Mouse (Mus musculus): Measurements from ENCODE around the gene Alad. TPM values are rescaled to one million over a fixed set of nuclear protein-coding genes. Genes with fewer than 3 reads are reported as not detected.

Alad gene
- total and polyA plus RNA-seq, 2 experiments from 2014 or later: 37.6 to 74.9 TPM

DNA sequence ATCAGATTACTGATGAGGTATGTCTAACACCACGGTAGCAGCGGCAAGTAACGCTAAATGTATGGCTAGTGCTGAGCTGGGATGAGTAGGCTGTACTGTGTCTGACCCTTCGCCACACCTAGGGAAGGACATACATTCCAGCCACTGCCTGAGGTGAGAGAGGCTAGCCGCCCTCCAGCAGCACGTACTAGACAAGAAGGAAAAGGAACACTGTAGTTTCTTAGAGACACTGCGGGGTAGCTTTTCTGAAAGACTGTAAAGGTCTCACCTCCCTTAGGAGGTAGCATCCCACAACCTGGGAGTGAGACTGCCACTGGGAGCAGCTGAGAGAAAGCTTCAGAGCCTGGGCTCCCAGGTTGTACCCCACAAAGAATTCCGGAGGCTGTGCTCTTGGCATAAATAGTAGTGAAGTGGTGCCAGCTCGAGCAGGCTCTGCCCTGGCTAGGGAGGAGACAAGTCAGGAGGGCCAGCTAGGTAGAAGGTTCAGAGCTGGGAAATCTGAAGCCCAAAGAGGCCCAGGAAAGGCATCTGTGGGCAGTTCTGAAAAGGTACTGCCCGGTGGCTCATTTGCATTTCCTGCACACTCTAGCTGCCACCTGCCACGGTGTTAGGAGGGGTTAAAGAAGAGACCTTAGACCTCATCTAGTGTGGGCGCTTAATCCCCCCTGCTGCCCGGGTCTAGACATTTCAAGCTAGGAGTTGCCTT is 1.1 kb downstream of the Alad start:
- peak overlapping the region; percentile 59 for H3K4me3 ChIP-seq (ENCODE audit: low read depth, low read length)
- ATAC-seq (no peak), DNase-seq (no peak)
- peaks cover 7% of the 10 kb centered on the region; the same call in 1 of the 2 replicates for H3K4me1 ChIP-seq (ENCODE audit: insufficient read depth)
- 0 out of 2 replicates have a peak overlapping the region, but pooled peaks have one; percentile 9 for H3K27ac ChIP-seq (ENCODE audit: low read depth, low read length)
- peak overlapping the region; percentile 72 for H3K4me2 ChIP-seq (ENCODE audit: low read depth)
- 49% methylated on average over 13 of the region's 13 CpGs for WGBS
- no peaks in the 10 kb centered on the region for H3K27me3 ChIP-seq (ENCODE audit: insufficient read depth, low read length)
- H3K9ac ChIP-seq: peak overlapping the region; percentile 68; the same call in 1 of the 2 replicates
- H3K9me3 ChIP-seq (ENCODE audit: low read length): no peaks in the 10 kb centered on the region
- no peak for TF ChIP-seq CTCF (IDR thresholded peaks at IDR 0.05; ENCODE audit: low read depth)
- H3K36me3 ChIP-seq (ENCODE audit: insufficient read depth): peaks cover under 1% of the 10 kb centered on the region; the same call in 1 of the 2 replicates

- Histone ChIP-seq H3K4me3 (ENCODE audit: low read depth, low read length) (no peak overlapping the region), H3K4me2 (ENCODE audit: low read depth) (no peak overlapping the region), H3K27me3 (ENCODE audit: insufficient read depth, low read length) (no peaks in the 10 kb centered on the region), H3K9me3 (ENCODE audit: low read length) (no peaks in the 10 kb centered on the region), H3K9ac (no peak overlapping the region), H3K27ac (ENCODE audit: low read depth, low read length) (no peak overlapping the region), H3K36me3 (ENCODE audit: insufficient read depth) (peaks cover 8% of the 10 kb centered on the region), H3K4me1 (ENCODE audit: insufficient read depth) (peaks cover 7% of the 10 kb centered on the region; the same call in 1 of the 2 replicates)
- 77% methylated on average over 10 of the region's 10 CpGs for WGBS
- DNase-seq (no peak), ATAC-seq (no peak)
- no peak for TF ChIP-seq CTCF (IDR thresholded peaks at IDR 0.05; ENCODE audit: low read depth)
These were observed 1.9 kb downstream of the Alad start for GRCm38 (mm10) chr4:62517538-62518415.

DNA sequence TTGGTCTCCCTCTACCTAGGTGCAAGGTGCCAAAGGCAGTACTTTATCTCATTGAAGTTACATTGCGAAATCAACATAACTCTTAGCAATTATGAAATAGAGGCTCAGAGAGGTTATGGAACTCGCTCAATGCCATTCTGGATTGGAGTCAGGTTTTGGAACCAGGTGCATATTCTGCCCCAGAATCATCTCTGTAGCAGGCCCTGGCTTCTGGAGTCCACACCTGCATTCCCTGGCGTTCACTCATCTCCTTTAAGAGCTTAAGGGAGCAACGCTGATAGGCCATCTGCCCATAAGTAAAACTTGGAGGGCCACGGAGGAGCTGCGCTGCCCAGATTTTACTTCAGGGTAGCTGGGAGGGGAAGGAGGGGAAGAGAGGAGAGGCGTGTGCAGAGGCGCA is 2.7 kb downstream of the Alad start:
- no peak for ATAC-seq
- WGBS: 91% methylated on average over 8 of the region's 8 CpGs
- no peak for DNase-seq
- H3K4me1 ChIP-seq (ENCODE audit: insufficient read depth): peaks cover 7% of the 10 kb centered on the region; the same call in 1 of the 2 replicates
- H3K27me3 ChIP-seq (ENCODE audit: insufficient read depth, low read length): no peaks in the 10 kb centered on the region
- no peaks in the 10 kb centered on the region for H3K9me3 ChIP-seq (ENCODE audit: low read length)
- H3K4me3 ChIP-seq (ENCODE audit: low read depth, low read length): no peak overlapping the region
- H3K4me2 ChIP-seq (ENCODE audit: low read depth): no peak overlapping the region
- H3K9ac ChIP-seq: no peak overlapping the region
- H3K36me3 ChIP-seq (ENCODE audit: insufficient read depth): peaks cover 16% of the 10 kb centered on the region
- TF ChIP-seq CTCF (IDR thresholded peaks at IDR 0.05; ENCODE audit: low read depth): no peak
- no peak overlapping the region for H3K27ac ChIP-seq (ENCODE audit: low read depth, low read length)

- Histone ChIP-seq H3K4me3 (ENCODE audit: low read depth, low read length) (no peak overlapping the region), H3K4me1 (ENCODE audit: insufficient read depth) (peaks cover 7% of the 10 kb centered on the region; the same call in 1 of the 2 replicates), H3K4me2 (ENCODE audit: low read depth) (no peak overlapping the region), H3K27ac (ENCODE audit: low read depth, low read length) (no peak overlapping the region), H3K9ac (no peak overlapping the region), H3K27me3 (ENCODE audit: insufficient read depth, low read length) (no peaks in the 10 kb centered on the region), H3K9me3 (ENCODE audit: low read length) (no peaks in the 10 kb centered on the region), H3K36me3 (ENCODE audit: insufficient read depth) (peaks cover 20% of the 10 kb centered on the region)
- DNase-seq (no peak), ATAC-seq (no peak)
- TF ChIP-seq CTCF (IDR thresholded peaks at IDR 0.05; ENCODE audit: low read depth): no peak
- WGBS: 77% methylated on average over 1 of the region's 1 CpGs
These were observed 3.1 kb downstream of the Alad start for GRCm38 (mm10) chr4:62516579-62516978.

GRCm38 (mm10) chr4:62516079-62516478 is 3.6 kb downstream of the Alad start:
- H3K4me3 ChIP-seq (ENCODE audit: low read depth, low read length): no peak overlapping the region
- no peaks in the 10 kb centered on the region for H3K9me3 ChIP-seq (ENCODE audit: low read length)
- H3K9ac ChIP-seq: no peak overlapping the region
- no peak overlapping the region for H3K27ac ChIP-seq (ENCODE audit: low read depth, low read length)
- DNase-seq: no peak
- no peak for ATAC-seq
- no peak overlapping the region for H3K4me2 ChIP-seq (ENCODE audit: low read depth)
- H3K36me3 ChIP-seq (ENCODE audit: insufficient read depth): peaks cover 25% of the 10 kb centered on the region
- H3K4me1 ChIP-seq (ENCODE audit: insufficient read depth): peaks cover 7% of the 10 kb centered on the region; the same call in 1 of the 2 replicates
- WGBS: 60% methylated on average over 2 of the region's 2 CpGs
- TF ChIP-seq CTCF (IDR thresholded peaks at IDR 0.05; ENCODE audit: low read depth): no peak
- no peaks in the 10 kb centered on the region for H3K27me3 ChIP-seq (ENCODE audit: insufficient read depth, low read length)

DNA sequence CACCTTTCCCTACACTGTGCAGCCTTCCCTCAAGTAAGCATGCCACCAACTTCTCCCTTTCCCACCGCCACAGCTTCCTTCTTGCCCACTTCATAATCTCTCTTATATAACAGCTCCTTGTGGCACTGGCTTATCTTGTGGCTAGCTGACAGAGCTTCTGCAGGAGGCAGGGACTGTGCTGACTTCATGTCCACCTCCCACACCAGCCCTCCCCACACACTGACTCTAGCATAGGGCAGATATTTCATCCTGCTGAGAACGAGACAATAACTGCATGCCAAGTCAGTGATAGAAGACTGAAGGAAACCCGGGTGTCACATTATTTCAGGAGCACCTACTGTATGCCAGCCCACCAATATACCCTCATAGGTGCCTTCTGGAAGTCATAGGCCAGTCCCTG is 4.2 kb downstream of the Alad start:
- Histone ChIP-seq H3K27me3 (ENCODE audit: insufficient read depth, low read length) (no peaks in the 10 kb centered on the region), H3K4me1 (ENCODE audit: insufficient read depth) (peaks cover 7% of the 10 kb centered on the region; the same call in 1 of the 2 replicates), H3K4me3 (ENCODE audit: low read depth, low read length) (no peak overlapping the region), H3K9me3 (ENCODE audit: low read length) (no peaks in the 10 kb centered on the region), H3K36me3 (ENCODE audit: insufficient read depth) (peaks cover 30% of the 10 kb centered on the region), H3K4me2 (ENCODE audit: low read depth) (no peak overlapping the region), H3K9ac (no peak overlapping the region), H3K27ac (ENCODE audit: low read depth, low read length) (no peak overlapping the region)
- WGBS: 87% methylated on average over 3 of the region's 3 CpGs
- DNase-seq (no peak), ATAC-seq (no peak)
- no peak for TF ChIP-seq CTCF (IDR thresholded peaks at IDR 0.05; ENCODE audit: low read depth)

- Histone ChIP-seq H3K27ac (ENCODE audit: low read depth, low read length) (no peak overlapping the region), H3K9ac (no peak overlapping the region), H3K4me1 (ENCODE audit: insufficient read depth) (peaks cover 7% of the 10 kb centered on the region; the same call in 1 of the 2 replicates), H3K27me3 (ENCODE audit: insufficient read depth, low read length) (no peaks in the 10 kb centered on the region), H3K4me2 (ENCODE audit: low read depth) (no peak overlapping the region), H3K4me3 (ENCODE audit: low read depth, low read length) (no peak overlapping the region), H3K36me3 (ENCODE audit: insufficient read depth) (peaks cover 35% of the 10 kb centered on the region), H3K9me3 (ENCODE audit: low read length) (no peaks in the 10 kb centered on the region)
- no peak for TF ChIP-seq CTCF (IDR thresholded peaks at IDR 0.05; ENCODE audit: low read depth)
- 82% methylated on average over 7 of the region's 7 CpGs for WGBS
- ATAC-seq (no peak), DNase-seq (no peak)
These were observed 4.7 kb downstream of the Alad start for GRCm38 (mm10) chr4:62514995-62515394.
